Mouse (Mus musculus) kidney, embryonic 14.5 days (tissue): Measurements from ENCODE around the gene Mto1. TPM values are rescaled to one million over a fixed set of nuclear protein-coding genes. Genes with fewer than 3 reads are reported as not detected.

Experiments
- ATAC-seq: fragments of 200-750 bp; cut with Nextera tagmentation; 2 replicates; pipeline ENCODE4 v1.8.0; 2017; ENCODE audit warnings: moderate number of reproducible peaks, mild to moderate bottlenecking, moderate TSS enrichment, moderate library complexity; ENCODE audit not compliant: low FRiP score, low TSS enrichment
- H3K27ac ChIP-seq: fragments of 300-500 bp; sonication (generic); 2 replicates; pipeline ENCODE4 v1.5.1; 2014; ENCODE audit warnings: low read depth, mild to moderate bottlenecking, low read length, moderate library complexity, mixed read lengths
- H3K27me3 ChIP-seq: fragments of 300-500 bp; sonication (generic); 2 replicates; pipeline ENCODE4 v1.6.1; 2014; ENCODE audit warnings: mild to moderate bottlenecking, low read length; ENCODE audit not compliant: control insufficient read depth, insufficient read depth
- H3K36me3 ChIP-seq: fragments of 300-500 bp; sonication (generic); 2 replicates; pipeline ENCODE4 v1.6.1; 2014; ENCODE audit warnings: low read length, mixed read lengths; ENCODE audit not compliant: control insufficient read depth, insufficient read depth
- H3K4me1 ChIP-seq: fragments of 300-500 bp; sonication (generic); 2 replicates; pipeline ENCODE4 v1.6.1; 2014; ENCODE audit warnings: low read length, mixed read lengths; ENCODE audit not compliant: control insufficient read depth, insufficient read depth
- H3K4me2 ChIP-seq: fragments of 300-500 bp; sonication (generic); replicated peaks from 2 replicates; pipeline ENCODE4 v1.6.1; 2014; ENCODE audit warnings: low read depth, mild to moderate bottlenecking, low read length
- H3K4me3 ChIP-seq: fragments of 300-500 bp; sonication (generic); 2 replicates; pipeline ENCODE4 v1.5.1; 2014; ENCODE audit warnings: mild to moderate bottlenecking, low read length
- H3K9ac ChIP-seq: fragments of 300-500 bp; sonication (generic); 2 replicates; pipeline ENCODE4 v1.6.1; 2014; ENCODE audit warnings: low read depth, mild to moderate bottlenecking, low read length, moderate library complexity
- H3K9me3 ChIP-seq: fragments of 300-500 bp; sonication (generic); 2 replicates; pipeline ENCODE4 v1.6.1; 2016; ENCODE audit warnings: low read length; ENCODE audit not compliant: control insufficient read depth
- WGBS: fragments of 180-500 bp; shearing (Covaris S2); extraction: QIAGEN DNeasy Blood & Tissue Kit; methylation state at CpG from one replicate; pipeline ENCODE4 v1.1.7; 2014; 5-methylcytosine and 5-hydroxymethylcytosine counted together
- polyA plus RNA-seq: library from polyadenylated mRNA; unstranded; fragments of >200 nt; fragmentation: Nextera tagmentation; extraction: Ambion mirVana; gene quantifications from 2 replicates; pipeline ENCODE4 v1.2.1, GENCODE M21; 2014

Mto1 gene
- polyA plus RNA-seq, 1 experiment from 2014 or later: 29.3 TPM

DNA sequence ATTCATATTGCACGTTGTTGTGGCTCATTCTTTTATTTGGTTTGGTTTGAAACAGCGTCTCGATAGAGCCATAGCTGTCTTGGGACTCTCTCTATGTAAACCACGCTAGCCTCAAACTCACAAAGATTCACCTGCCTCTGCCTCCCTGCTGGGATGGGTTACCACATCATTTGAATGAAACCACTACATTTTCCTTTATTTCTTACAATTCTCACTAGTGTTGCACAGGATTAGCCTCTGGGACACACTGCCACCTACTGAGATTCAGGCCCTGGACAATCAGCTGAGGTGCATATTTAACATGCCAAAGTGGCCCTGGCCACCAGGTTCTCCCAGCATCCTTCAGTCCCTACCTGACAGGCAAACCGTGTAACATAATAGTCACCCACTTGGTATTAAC, 8.6 kb upstream of the Mto1 start:
- Histone ChIP-seq H3K36me3 (no peaks in the 10 kb centered on the region), H3K4me1 (0 out of 2 replicates have a peak, but pooled peaks cover 3% of the 10 kb centered on the region), H3K9ac (no peak overlapping the region), H3K4me2 (no peak overlapping the region), H3K9me3 (no peaks in the 10 kb centered on the region), H3K4me3 (no peak overlapping the region), H3K27me3 (peaks cover 44% of the 10 kb centered on the region), H3K27ac (no peak overlapping the region)
- ATAC-seq: no peak
- WGBS: 75% methylated on average over 5 of the region's 5 CpGs

DNA sequence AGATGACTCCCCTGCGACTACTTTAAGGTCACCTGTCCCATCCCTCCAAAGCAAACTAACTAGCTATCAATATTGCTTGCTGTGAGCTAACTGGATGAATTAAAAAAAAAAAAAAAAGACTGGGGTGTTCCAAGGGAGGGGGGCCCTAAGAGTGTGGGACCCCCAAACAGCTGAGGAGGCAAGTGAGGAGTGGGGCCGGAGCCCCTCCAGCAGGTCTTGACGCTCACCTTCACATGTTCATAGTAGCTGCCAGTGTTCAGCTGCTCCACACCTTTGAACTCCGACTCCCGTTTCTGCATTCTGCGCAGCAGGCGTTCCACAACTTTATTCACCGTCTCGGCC, 5.8 kb upstream of the Mto1 start:
- ATAC-seq: peak; percentile 41; the same call in 1 of the 2 replicates
- WGBS: 5% methylated on average over 9 of the region's 9 CpGs
- peaks cover 62% of the 10 kb centered on the region for H3K27me3 ChIP-seq

DNA sequence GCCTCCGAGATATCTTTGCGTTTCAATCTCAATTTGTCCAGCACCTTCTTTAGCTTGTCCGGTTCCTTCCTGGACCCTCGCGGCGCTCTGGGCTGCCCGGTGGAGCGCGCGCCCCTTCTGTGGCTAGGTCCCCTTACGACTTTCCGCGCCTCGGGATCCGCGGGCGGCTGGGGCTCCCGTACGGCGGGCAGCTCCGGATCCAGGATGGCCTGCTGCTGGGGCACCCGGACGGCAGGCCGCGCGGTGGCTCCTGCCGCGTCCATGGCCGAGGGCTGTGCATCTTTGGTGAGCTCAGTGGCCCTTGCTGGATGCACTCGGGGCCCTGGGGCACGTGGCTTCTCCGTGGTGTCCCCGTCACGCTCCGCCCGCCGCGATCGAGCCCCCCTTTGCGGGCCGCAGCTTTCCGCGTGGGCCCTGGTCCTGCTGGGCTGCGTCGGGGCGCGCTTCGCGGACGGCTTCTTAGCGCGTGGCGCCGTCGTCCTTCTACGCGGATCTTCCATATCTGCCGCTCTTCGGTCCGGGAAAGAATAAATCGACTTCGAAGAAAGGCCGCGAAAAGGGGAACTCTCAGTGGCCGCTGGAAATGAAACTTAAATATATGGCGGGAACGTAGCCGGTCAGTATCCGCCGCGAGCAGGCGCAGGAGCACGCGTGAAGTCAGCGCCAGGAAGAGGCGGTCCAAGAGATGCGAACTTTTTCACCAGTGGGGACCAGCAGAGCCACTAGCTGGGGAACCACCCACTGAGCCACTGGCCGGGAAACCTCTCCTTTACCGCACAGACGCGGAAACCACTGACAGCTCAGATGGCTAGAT, 5.2 kb upstream of the Mto1 start, which contains the start of gene Cgas:
Gene Cgas, minus strand, starts transcription at position 659 of the 814 bp plus-strand sequence.
- WGBS: under 1% methylated on average over 81 of the region's 81 CpGs
- H3K9ac ChIP-seq: peak within 1 kb of the TSS; percentile 64
- H3K36me3 ChIP-seq: no peaks in the 10 kb centered on the region
- no peak within 1 kb of the TSS for H3K27ac ChIP-seq
- no peaks in the 10 kb centered on the region for H3K9me3 ChIP-seq
- H3K4me2 ChIP-seq: peak within 1 kb of the TSS; percentile 82
- H3K4me1 ChIP-seq: 0 out of 2 replicates have a peak, but pooled peaks cover 3% of the 10 kb centered on the region
- ATAC-seq: peak; percentile 70
- peak within 1 kb of the TSS; percentile 54 for H3K4me3 ChIP-seq
- peaks cover 62% of the 10 kb centered on the region for H3K27me3 ChIP-seq

More for the DNA sequence above, 5.8 kb upstream of the Mto1 start:
- Histone ChIP-seq H3K4me1 (0 out of 2 replicates have a peak, but pooled peaks cover 3% of the 10 kb centered on the region), H3K9me3 (no peaks in the 10 kb centered on the region), H3K4me2 (peak overlapping the region; percentile 82), H3K9ac (peak overlapping the region; percentile 64), H3K36me3 (no peaks in the 10 kb centered on the region), H3K4me3 (peak overlapping the region; percentile 54), H3K27ac (no peak overlapping the region)

DNA sequence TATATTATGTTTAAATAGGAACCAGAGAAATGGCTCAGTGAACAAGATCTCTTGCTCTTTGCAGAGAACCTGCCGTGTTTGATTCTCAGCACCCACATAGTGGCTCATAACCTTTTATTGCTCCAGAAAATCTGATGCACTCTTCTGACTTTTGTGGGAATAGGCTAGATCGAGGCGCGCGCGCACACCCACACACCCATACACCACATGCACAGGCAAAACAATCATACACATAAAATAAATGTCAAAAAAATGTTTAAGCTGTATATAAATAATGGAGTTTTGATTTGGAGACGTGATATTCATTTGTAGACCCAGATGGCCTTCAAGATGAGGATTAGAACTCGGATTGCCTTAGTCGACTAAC, 419 bp upstream of the Mto1 start:
- H3K4me1 ChIP-seq: 0 out of 2 replicates have a peak, but pooled peaks cover 3% of the 10 kb centered on the region
- ATAC-seq: peak; percentile 18; the same call in 1 of the 2 replicates
- peak overlapping the region; percentile 96 for H3K4me3 ChIP-seq
- peaks cover 3% of the 10 kb centered on the region; the same call in 1 of the 2 replicates for H3K36me3 ChIP-seq
- H3K9me3 ChIP-seq: no peaks in the 10 kb centered on the region
- peak overlapping the region; percentile 94; the same call in 1 of the 2 replicates for H3K9ac ChIP-seq
- no peak overlapping the region for H3K27ac ChIP-seq
- H3K27me3 ChIP-seq: peaks cover 36% of the 10 kb centered on the region
- H3K4me2 ChIP-seq: peak overlapping the region; percentile 77
- WGBS: 24% methylated on average over 9 of the region's 9 CpGs

DNA sequence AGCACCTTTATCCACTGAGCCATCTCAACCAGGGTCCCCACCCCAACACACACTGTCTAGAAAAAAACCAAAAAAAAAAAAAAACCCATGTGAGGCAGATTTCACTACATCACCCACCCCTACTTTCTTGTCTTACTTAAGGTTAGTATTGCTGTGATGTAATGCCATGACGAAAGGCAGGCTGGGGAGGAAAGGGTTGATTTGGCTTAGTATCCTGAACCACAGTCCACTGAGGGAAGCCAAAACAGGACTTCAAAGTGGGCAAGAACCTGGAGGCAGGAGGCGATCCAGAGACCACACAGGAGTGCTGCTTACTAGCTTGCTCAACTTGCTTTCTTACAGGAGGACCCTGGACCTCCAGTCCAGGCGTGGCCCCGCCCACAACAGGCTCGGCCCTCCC, 2.4 kb downstream of the Mto1 start:
- Histone ChIP-seq H3K27me3 (peaks cover 15% of the 10 kb centered on the region; the same call in 1 of the 2 replicates), H3K27ac (no peak overlapping the region), H3K9me3 (no peaks in the 10 kb centered on the region), H3K36me3 (peaks cover 14% of the 10 kb centered on the region; the same call in 1 of the 2 replicates), H3K4me2 (no peak overlapping the region), H3K4me3 (no peak overlapping the region), H3K4me1 (no peaks in the 10 kb centered on the region), H3K9ac (no peak overlapping the region)
- ATAC-seq: no peak
- 85% methylated on average over 5 of the region's 5 CpGs for WGBS

DNA sequence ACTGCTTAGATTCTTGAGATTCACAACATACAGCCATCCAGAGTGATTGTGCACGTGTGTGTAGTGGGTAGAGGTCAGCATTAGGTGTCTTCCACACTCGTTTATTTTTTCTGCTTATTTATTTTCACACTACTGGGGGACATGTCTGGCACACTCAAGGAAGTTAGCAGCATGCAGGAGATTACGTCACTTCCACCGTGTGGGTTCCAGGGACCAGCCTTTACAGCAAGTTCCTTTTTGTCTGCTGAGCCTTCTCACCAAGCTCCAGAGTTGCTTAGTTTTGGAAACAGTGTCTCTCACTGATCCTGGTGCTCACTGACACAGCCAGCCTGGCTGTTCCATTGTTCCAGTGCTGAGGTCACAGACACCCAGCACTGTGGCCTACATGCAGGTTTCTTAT, 3.4 kb downstream of the Mto1 start:
- ATAC-seq: no peak
- 91% methylated on average over 4 of the region's 4 CpGs for WGBS
- Histone ChIP-seq H3K27me3 (peaks cover 5% of the 10 kb centered on the region; the same call in 1 of the 2 replicates), H3K4me2 (no peak overlapping the region), H3K27ac (no peak overlapping the region), H3K36me3 (peaks cover 14% of the 10 kb centered on the region; the same call in 1 of the 2 replicates), H3K4me3 (no peak overlapping the region), H3K9me3 (no peaks in the 10 kb centered on the region), H3K9ac (no peak overlapping the region), H3K4me1 (no peaks in the 10 kb centered on the region)

DNA sequence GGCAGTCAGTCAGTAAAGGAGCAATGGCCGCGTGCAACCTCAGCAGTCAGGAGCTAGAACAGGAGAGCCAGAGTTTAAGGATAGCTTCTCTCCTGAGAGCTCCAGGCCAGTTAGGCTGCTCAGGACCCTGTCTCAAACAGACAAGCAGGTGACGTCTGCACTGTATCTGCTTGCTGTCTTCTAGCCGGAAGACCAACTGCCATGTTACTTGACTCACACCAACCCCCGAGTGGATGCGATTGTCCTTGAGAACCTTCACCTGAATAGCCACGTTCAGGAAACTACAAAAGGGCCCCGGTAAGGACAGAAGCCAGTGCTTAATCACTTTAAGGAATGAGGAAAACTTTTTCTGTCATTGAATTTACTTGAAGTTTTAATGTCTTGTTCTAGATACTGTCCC, 9.0 kb downstream of the Mto1 start:
- no peaks in the 10 kb centered on the region for H3K27me3 ChIP-seq
- H3K36me3 ChIP-seq: peaks cover 46% of the 10 kb centered on the region
- H3K27ac ChIP-seq: no peak overlapping the region
- no peaks in the 10 kb centered on the region for H3K9me3 ChIP-seq
- no peak overlapping the region for H3K4me2 ChIP-seq
- no peaks in the 10 kb centered on the region for H3K4me1 ChIP-seq
- no peak for ATAC-seq
- H3K4me3 ChIP-seq: no peak overlapping the region
- 92% methylated on average over 8 of the region's 8 CpGs for WGBS
- no peak overlapping the region for H3K9ac ChIP-seq

DNA sequence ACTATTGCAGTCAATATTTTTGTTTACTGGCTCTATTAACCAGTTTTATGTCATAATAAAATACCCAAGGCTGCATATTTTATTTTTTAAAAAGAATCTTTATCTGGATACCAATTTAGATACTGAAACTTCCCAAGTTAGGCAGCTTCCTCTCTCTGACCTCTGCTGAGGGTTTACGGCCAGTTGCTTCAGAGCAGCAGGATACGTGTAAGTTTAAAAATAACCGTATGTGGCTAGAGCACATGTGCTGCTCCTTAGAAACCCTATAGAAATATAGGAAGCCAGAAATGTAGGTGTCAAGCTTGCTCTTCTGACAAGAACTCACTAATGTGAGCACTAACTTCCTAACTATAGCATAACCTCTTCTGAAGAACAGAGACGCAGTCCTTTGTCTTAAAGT, 15.3 kb downstream of the Mto1 start:
- WGBS: 94% methylated on average over 4 of the region's 4 CpGs
- Histone ChIP-seq H3K4me2 (no peak overlapping the region), H3K9me3 (no peaks in the 10 kb centered on the region), H3K4me1 (no peaks in the 10 kb centered on the region), H3K27ac (no peak overlapping the region), H3K27me3 (no peaks in the 10 kb centered on the region), H3K9ac (no peak overlapping the region), H3K4me3 (no peak overlapping the region), H3K36me3 (peaks cover 52% of the 10 kb centered on the region)
- ATAC-seq: no peak

DNA sequence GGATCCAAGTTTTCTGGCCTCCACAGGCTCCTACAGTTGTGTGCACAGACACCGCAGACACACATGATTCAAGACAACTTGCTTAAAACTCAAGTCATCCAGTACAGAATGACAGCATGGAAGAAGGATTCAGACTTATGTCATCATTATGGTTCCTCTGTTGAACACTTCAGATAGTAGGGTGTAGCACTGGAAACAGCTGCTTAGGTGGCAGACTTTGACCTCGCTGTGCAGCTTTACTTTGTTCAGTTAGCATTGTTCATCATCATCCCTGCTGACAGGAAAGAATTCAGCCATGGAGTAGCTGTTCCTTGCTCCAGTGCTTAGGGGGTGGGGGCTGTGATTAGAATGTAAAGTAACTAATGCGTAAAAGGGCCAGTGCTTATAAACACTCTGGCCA, 17.7 kb downstream of the Mto1 start:
- Histone ChIP-seq H3K4me2 (no peak overlapping the region), H3K9ac (no peak overlapping the region), H3K9me3 (no peaks in the 10 kb centered on the region), H3K27ac (no peak overlapping the region), H3K27me3 (no peaks in the 10 kb centered on the region), H3K4me1 (no peaks in the 10 kb centered on the region), H3K4me3 (no peak overlapping the region), H3K36me3 (peaks cover 57% of the 10 kb centered on the region)
- no peak for ATAC-seq
- WGBS: 95% methylated on average over 3 of the region's 3 CpGs
